Mouse (Mus musculus) C2C12 (cell line): Measurements from ENCODE around the gene Syngr2.

Experiments used
- CEBPB ChIP-seq: IDR thresholded peaks from one replicate; pipeline ENCODE4 v1.6.1; 2011; ENCODE audit warnings: low read depth, mild to moderate bottlenecking, control low read depth, moderate library complexity
- CTCF ChIP-seq: IDR thresholded peaks from one replicate; pipeline ENCODE4 v1.5.1; 2011; ENCODE audit not compliant: control insufficient read depth, insufficient read depth, insufficient read length

DNA sequence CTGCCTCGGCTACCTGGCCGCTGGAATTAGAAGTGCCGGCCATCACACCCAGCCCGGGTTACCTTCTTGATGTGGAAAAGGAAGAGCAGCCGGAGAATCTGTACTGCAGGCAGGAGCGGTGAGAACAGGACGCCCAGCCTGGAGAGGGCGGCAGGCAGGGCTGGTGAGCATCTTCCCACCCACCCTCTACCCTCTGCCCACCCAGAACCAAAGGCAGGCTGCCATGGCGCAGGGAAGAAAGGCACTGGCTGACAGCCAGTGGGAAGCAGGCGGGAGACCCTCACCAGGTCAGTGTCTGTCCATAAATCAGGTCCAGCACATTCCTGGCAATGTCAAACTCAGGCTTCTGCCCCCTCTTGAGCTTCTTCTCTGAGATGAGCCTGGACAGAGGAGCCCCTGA is 39.1 kb upstream of the Syngr2 start:
- TF ChIP-seq CEBPB (no peak), CTCF (no peak)
